Mouse (Mus musculus) cerebellum, adult 9-11 months (tissue): ENCODE measurements around the gene Tmem106c.

Source experiments
- DNase-seq: peaks from one replicate; pipeline ENCODE4 v3.0.0; 2022

The Tmem106c gene

GRCm38 (mm10) chr15:97954671-97955070, 9.3 kb upstream of the Tmem106c start:
- DNase-seq: no peak

DNA sequence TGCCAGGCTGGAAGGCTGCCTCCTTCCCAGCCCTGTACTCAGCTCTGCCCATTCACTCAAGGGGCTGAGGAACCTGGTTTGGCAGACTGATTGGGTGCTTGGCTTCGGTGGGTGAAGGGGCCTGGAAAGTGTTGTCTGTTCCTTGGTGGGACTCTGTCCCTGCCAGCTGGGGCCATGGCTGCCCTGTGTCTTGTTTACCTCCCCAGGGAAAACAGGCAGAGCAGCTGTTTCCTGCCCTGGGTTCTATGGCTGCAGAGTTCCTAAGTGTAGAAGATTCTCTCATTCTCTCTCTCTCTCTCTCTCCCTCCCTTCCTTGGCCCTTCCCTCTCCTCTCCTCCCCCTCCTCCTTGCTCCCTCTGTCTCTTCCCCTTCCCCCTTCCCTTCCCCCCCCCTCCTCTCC, 8.7 kb upstream of the Tmem106c start:
- no peak for DNase-seq

DNA sequence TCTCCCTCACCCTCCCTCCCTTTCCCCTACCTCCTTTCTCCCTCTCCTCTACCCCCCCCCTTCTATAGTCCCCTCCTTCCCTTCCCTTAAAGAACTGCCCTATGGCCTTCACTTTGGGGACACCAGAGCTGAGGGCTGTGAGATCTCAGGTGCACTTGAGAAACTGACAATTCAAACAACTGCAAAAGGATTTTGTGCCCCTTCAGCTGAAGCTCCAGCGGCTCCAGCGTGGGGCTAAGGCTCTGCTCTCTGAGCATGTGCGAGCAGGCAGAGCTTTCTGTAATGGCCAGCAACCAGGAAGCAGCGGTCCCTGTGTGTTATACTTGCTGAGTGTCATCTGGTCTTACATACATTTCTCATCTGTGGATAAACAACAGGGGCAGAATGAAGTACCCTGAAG, 8.3 kb upstream of the Tmem106c start:
- DNase-seq: no peak

GRCm38 (mm10) chr15:97956416-97956815, 7.6 kb upstream of the Tmem106c start:
- DNase-seq: no peak

GRCm38 (mm10) chr15:97963329-97963988, 541 bp upstream of the Tmem106c start:
- no peak for DNase-seq

- peak; percentile 64 for DNase-seq
These were observed 812 bp downstream of the Tmem106c start for GRCm38 (mm10) chr15:97964836-97965187.

DNA sequence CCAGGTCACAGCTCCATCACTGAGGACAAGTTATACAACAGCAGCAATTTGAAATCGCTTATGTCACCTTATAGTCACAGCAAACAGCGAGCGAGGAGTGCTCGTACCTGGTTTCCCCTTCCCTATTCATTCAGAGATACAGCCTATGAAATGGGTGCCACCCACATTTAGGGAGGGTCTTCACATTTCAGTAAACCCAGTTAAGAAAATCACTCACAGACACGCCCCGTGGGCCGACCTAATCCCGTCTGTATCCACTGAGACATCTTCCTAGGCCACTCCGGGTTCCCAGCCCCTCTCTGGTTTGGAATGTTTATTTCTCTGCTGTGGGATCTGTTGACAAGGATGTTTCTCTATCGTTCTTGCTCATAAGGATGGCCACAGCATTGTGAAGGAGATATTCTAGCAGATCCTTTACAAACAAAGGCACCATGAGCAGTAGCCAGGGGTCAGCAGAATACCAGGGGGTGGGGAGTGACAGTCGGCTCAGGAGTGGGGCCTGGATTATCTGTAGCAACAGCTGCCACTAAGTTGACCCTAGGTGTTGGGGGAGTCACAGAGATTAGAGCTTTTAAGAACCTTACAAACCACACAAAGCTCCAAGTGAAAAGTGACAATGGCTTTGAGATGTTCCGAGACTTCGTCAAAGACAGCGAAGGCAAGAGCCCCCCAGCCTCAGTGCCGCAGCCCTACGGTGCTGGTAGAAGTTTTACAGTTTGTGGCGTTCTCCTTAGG, 1.5 kb downstream of the Tmem106c start:
- DNase-seq: peak; percentile 42

DNA sequence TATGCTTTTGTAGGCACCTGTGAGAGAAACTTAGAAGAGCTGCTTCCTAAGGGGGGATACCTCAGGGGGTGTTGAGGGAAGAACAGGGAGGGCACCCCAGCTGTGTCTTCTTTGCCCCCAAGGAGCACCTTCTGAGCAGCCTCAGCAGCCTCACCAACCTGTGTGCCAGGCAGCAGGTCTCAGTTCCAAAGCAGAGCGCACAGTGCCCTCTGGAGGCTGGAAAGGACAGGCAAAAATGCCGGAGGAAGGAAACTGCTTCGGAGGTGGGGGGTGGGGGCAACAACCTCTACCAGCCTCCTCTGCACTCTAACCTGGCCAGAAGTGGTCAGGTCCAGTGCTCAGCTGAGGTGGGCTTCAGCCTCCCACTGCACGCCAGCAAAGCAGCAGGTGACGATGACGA, 6.3 kb downstream of the Tmem106c start:
- DNase-seq: no peak

- DNase-seq: no peak
These were observed 8.6 kb downstream of the Tmem106c start for GRCm38 (mm10) chr15:97972580-97972979.

GRCm38 (mm10) chr15:97973248-97974005, 9.4 kb downstream of the Tmem106c start:
- no peak for DNase-seq

GRCm38 (mm10) chr15:97981560-97981959, 17.6 kb downstream of the Tmem106c start:
- no peak for DNase-seq

GRCm38 (mm10) chr15:97989544-97989943, 25.5 kb downstream of the Tmem106c start:
- DNase-seq: no peak

DNA sequence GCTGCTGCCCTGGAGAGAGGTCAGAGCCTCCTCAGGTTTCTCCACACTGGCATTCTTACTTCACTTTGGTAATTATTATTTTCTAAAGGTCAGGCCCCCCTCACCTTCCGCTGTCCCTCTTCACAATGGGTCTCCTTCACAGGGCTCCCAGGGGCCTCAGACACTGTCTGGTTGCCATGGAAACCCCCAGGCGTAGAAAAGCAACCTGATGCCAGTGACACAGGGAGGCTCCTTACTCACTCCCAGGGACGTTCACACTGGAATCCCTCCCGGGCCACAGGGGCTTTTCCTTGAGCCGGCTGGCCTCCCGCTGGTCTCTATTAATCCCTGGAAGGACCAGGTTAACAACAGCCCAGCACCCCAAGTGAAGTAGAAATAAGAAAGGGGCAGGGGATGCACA, 26.1 kb downstream of the Tmem106c start:
- DNase-seq: no peak

DNA sequence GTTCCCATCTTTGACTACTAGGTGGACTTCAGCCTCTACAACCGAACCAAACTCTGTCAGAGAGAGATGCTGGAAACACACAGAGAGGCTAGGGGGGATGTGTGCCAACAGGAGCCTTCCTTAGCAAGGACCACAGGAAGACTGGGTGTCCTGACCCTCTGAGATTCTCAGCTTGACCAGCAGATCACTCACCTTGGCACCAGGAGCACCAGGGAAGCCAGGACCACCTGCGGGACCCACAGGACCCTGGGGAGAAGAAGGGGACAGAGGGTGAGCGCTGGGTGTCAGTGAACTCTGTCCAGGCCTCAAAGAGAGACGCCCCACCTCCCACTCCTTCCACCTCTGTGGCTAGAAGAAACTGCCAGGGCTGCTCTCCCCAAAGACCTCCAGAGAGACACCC, 26.7 kb downstream of the Tmem106c start:
- DNase-seq: no peak

GRCm38 (mm10) chr15:97991285-97991895, 27.4 kb downstream of the Tmem106c start:
- no peak for DNase-seq

DNA sequence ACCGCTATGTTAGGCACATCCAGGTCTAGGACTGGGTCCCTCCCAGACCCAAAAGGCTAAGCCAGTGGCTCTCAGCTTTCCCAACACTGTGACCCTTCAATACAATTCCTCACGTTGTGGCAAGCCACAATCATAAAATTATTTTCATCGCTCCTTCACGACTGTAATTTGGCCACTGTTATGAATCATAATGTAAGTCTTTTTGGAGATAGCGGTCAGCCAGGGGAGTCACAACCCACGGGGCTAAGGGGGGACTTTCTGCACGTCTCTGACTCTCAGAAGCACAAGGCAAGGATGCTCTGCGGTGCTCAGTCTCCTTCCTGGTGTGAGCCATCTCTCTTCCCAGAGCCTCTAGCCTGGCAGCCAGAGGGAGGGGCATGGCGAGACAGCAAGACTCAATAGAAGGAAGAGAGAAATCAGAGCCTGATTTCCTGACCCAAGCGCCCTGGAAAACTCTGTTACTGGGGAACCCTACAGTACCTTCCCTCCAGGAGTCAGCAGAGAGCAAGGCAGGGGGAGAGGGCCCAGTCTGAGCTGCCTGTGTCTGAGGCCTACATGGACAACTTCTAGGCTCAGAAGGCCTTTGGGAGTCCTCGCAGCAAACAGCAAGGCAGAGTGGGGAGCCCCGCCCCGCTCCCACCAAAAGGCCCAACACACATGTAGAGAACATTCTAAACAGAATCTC, 28.2 kb downstream of the Tmem106c start:
- DNase-seq: no peak

- DNase-seq: peak; percentile 70
These were observed 28.8 kb downstream of the Tmem106c start for GRCm38 (mm10) chr15:97992712-97993286.

GRCm38 (mm10) chr15:97996716-97997256, 32.8 kb downstream of the Tmem106c start:
- DNase-seq: peak; percentile 20

GRCm38 (mm10) chr15:97999546-97999945, 35.5 kb downstream of the Tmem106c start:
- no peak for DNase-seq

- DNase-seq: no peak
These were observed 36.0 kb downstream of the Tmem106c start for GRCm38 (mm10) chr15:97999991-98000390.

- no peak for DNase-seq
These were observed 37.5 kb downstream of the Tmem106c start for GRCm38 (mm10) chr15:98001321-98002112.
